Mouse (Mus musculus): Measurements from ENCODE around the gene Olfr56.
"Not testable (repeated sequence)": the region's sequence is repeated elsewhere in the genome, so short reads cannot be mapped to it uniquely, and the experiment has no call there.

GRCm38 (mm10) chr11:49063713-49064469 lies 85.2 kb downstream of the Olfr56 start, which contains the start of gene Tgtp2:
- not testable (repeated sequence) for TF ChIP-seq POLR2A (IDR thresholded peaks at IDR 0.05; ENCODE audit: insufficient read depth, low read length); EP300 (IDR thresholded peaks at IDR 0.05; ENCODE audit: insufficient read depth, low read depth, low read length); CTCF (IDR thresholded peaks at IDR 0.05; ENCODE audit: low read depth, low read length)
